Mouse (Mus musculus) midbrain, embryonic 15.5 days (tissue): ENCODE measurements at regions not wholly inside any gene's neighbourhood (a gene's known extent, or its start where the extent isn't known, plus 50 kb on each side); places are given as distances from the start of the nearest gene placed in this dataset.

ENCODE experiments used
- ATAC-seq: fragments of 200-750 bp; cut with Nextera tagmentation; replicated peaks from 2 replicates; pipeline ENCODE4 v1.8.0; 2017; ENCODE audit warnings: moderate TSS enrichment
- H3K27ac ChIP-seq: fragments of 300-500 bp; sonication (generic); 2 replicates; pipeline ENCODE4 v1.5.1; 2015; ENCODE audit warnings: mild to moderate bottlenecking, inconsistent platforms
- H3K27me3 ChIP-seq: fragments of 300-500 bp; sonication (generic); replicated peaks from 2 replicates; pipeline ENCODE4 v1.6.1; 2015; ENCODE audit warnings: inconsistent platforms
- H3K36me3 ChIP-seq: fragments of 300-500 bp; sonication (generic); replicated peaks from 2 replicates; pipeline ENCODE4 v1.6.1; 2015; ENCODE audit warnings: inconsistent platforms
- H3K4me1 ChIP-seq: fragments of 300-500 bp; sonication (generic); 2 replicates; pipeline ENCODE4 v1.6.1; 2015; ENCODE audit warnings: inconsistent platforms
- H3K4me2 ChIP-seq: fragments of 300-500 bp; sonication (generic); 2 replicates; pipeline ENCODE4 v1.6.1; 2015; ENCODE audit warnings: inconsistent platforms, mild to moderate bottlenecking, moderate library complexity
- H3K4me3 ChIP-seq: fragments of 300-500 bp; sonication (generic); 2 replicates; pipeline ENCODE4 v1.5.1; 2015; ENCODE audit warnings: mild to moderate bottlenecking, inconsistent platforms
- H3K9ac ChIP-seq: fragments of 300-500 bp; sonication (generic); 2 replicates; pipeline ENCODE4 v1.6.1; 2015; ENCODE audit warnings: mild to moderate bottlenecking, inconsistent platforms
- H3K9me3 ChIP-seq: fragments of 300-500 bp; sonication (generic); 2 replicates; pipeline ENCODE4 v1.6.1; 2016; ENCODE audit warnings: inconsistent platforms
- WGBS: fragments of 180-500 bp; shearing (Covaris S2); methylation state at CpG from one replicate; pipeline ENCODE4 v1.1.7; 2015; ENCODE audit warnings: mixed read lengths; 5-methylcytosine and 5-hydroxymethylcytosine counted together

DNA sequence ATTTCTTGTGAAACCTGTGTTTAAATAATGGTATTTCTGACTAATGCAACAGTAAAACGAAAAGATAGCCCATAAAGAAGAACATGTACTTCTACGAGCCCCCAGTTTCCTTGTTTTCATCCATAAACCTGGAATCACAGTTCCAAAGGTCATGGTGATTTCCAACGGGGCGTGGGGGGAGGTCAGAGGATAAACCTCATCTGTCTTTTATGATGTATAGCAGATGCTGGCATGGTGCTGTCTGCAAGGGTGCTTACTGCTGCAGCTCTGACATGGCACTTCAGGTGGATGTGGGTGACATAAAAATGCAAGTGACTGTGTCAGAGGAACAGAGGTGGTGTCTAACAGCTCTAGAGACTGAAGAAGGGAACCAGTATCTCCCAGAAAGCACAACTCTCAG lies 260.5 kb downstream of the Nuf2 start:
- Histone ChIP-seq H3K4me2 (no peak overlapping the region), H3K9ac (no peak overlapping the region), H3K27ac (no peak overlapping the region), H3K36me3 (no peaks in the 10 kb centered on the region), H3K4me1 (no peaks in the 10 kb centered on the region), H3K27me3 (no peaks in the 10 kb centered on the region), H3K9me3 (no peaks in the 10 kb centered on the region), H3K4me3 (no peak overlapping the region)
- 84% methylated on average over 4 of the region's 4 CpGs for WGBS
- ATAC-seq: no peak

DNA sequence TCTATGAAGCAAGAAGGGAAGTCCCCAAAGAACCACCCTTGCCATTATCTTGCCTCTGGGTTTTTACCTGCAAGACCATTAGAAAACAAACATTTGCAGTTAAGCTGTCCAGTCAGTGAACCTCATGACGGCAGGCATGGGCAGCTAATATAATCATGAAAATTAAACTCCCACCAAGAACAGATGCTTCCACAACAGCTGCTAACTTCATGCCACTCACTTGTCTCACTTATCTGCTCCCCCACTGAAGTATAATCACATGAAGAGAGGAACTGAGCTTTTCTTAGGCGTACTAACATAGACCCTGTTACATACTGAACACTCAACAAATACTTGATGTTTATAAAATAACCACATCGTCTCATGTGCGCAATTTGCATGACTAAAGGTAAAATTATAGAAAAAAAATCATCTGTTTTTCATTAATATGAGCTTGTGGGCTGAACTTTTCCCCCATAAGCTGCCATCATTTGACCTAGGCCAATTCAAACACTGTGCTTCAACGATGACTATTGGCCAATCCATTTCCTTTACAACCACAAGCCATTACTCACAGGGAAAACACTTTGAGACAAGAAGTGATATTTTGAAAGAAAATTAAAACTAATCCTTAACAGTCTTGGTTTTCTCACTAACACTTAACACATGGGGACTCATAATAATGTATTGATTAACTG lies 267.1 kb downstream of the Nuf2 start:
- H3K36me3 ChIP-seq: no peaks in the 10 kb centered on the region
- no peak overlapping the region for H3K4me3 ChIP-seq
- no peak overlapping the region for H3K9ac ChIP-seq
- 84% methylated on average over 5 of the region's 5 CpGs for WGBS
- no peak for ATAC-seq
- no peak overlapping the region for H3K4me2 ChIP-seq
- H3K27me3 ChIP-seq: no peaks in the 10 kb centered on the region
- H3K9me3 ChIP-seq: no peaks in the 10 kb centered on the region
- no peak overlapping the region for H3K27ac ChIP-seq
- no peaks in the 10 kb centered on the region for H3K4me1 ChIP-seq

DNA sequence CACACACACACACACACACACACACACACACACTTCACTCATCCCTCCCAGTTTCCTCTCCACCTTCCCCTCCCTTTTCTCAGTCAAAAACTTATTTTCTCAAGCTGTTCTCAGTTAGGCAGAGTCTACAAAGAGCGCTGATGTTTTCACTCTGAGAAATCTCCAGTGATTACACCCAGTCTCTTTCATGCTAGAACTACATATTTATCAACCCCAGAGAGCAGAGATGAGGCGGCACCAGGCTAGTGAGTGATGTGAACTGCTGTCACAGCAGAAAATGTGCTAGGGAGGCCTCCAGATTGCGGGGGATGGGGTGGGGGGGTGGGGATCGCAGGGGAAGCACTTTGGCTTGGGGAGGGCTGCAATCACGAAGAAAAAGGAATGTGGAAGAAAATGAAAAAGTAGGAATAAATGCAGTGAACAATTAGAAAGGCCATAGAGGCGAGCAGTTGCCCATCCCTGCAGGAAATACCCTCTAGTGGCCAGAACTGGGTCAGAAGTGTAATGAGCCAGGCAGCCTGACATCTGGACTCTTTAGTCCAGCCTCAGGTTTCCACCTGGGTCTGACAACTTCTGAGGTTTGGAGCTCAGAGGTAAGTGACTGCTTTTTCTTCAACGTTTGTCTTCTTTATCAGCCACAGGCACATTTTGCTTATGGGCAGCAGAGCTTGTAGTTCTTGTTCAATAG lies 276.9 kb downstream of the Nuf2 start:
- no peaks in the 10 kb centered on the region for H3K36me3 ChIP-seq
- no peak for ATAC-seq
- H3K9me3 ChIP-seq: no peaks in the 10 kb centered on the region
- no peaks in the 10 kb centered on the region for H3K4me1 ChIP-seq
- H3K27ac ChIP-seq: no peak overlapping the region
- WGBS: 51% methylated on average over 7 of the region's 7 CpGs
- no peak overlapping the region for H3K4me3 ChIP-seq
- H3K4me2 ChIP-seq: no peak overlapping the region
- H3K27me3 ChIP-seq: no peaks in the 10 kb centered on the region
- H3K9ac ChIP-seq: no peak overlapping the region

DNA sequence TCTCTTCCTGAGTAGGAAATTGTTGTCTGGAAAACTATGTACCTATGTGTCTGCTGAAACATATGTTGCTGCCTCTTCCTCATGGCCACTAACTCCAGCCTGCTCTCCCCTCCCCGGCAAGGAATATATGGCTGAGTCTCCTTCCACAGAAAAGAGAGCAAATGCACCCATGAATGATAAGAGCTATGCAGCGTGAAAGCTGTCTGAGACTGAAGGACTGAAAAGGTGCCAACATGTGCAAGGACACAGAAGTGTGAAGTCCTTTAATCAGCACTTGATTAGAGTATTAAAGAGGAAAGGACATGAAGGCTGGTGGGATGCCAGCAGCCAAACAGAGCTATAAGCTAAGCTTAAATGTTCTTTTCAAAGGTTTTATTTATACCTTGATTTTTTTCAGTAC lies 279.1 kb downstream of the Nuf2 start:
- no peak overlapping the region for H3K9ac ChIP-seq
- no peaks in the 10 kb centered on the region for H3K9me3 ChIP-seq
- H3K4me1 ChIP-seq: no peaks in the 10 kb centered on the region
- 81% methylated on average over 2 of the region's 2 CpGs for WGBS
- ATAC-seq: no peak
- no peaks in the 10 kb centered on the region for H3K27me3 ChIP-seq
- no peaks in the 10 kb centered on the region for H3K36me3 ChIP-seq
- H3K27ac ChIP-seq: no peak overlapping the region
- H3K4me2 ChIP-seq: no peak overlapping the region
- no peak overlapping the region for H3K4me3 ChIP-seq

DNA sequence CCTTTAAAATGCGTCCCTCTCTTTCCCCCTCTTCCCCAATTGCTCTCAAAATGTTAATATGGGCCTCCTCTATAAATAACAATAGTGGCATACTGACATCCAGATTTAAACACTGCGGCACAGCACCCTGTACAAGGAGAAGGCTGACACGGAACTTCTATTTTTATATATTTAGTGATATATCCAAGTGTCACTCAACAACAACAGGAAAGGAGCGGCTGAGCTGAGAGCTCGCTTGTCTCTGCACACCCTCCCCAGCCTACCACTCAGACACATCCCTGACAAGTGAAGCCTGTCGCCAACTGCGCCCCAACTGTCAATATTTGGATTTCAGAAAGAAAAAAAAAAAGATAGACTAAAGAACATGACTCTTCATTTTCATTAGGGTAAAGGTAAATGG lies 282.2 kb downstream of the Nuf2 start:
- no peak overlapping the region for H3K27ac ChIP-seq
- no peaks in the 10 kb centered on the region for H3K36me3 ChIP-seq
- H3K9ac ChIP-seq: no peak overlapping the region
- no peaks in the 10 kb centered on the region for H3K4me1 ChIP-seq
- WGBS: 87% methylated on average over 7 of the region's 7 CpGs
- no peak overlapping the region for H3K4me2 ChIP-seq
- H3K4me3 ChIP-seq: no peak overlapping the region
- no peaks in the 10 kb centered on the region for H3K9me3 ChIP-seq
- ATAC-seq: no peak
- H3K27me3 ChIP-seq: no peaks in the 10 kb centered on the region

DNA sequence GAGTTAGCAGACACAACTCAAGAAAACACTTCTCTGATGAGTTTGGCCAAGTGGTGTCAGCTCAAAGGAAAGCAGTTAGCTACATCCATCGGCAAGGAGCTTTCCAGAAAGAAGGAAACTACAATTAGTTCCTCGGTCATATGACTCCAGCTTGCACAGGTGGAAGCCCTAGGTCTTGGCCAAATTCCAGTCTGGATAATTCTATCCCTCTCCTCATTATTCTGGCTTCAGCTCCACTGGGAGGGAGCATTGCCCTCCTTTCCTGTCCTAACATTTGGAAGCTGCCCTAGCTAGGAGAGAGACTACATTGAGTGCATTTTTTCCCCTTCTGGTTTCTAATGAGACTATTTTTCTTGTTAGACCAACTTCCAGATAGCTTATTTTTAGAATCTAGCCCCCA lies 290.9 kb downstream of the Nuf2 start:
- no peak overlapping the region for H3K4me2 ChIP-seq
- 78% methylated on average over 2 of the region's 2 CpGs for WGBS
- no peak for ATAC-seq
- no peak overlapping the region for H3K9ac ChIP-seq
- no peaks in the 10 kb centered on the region for H3K4me1 ChIP-seq
- no peak overlapping the region for H3K4me3 ChIP-seq
- H3K9me3 ChIP-seq: no peaks in the 10 kb centered on the region
- no peak overlapping the region for H3K27ac ChIP-seq
- H3K27me3 ChIP-seq: no peaks in the 10 kb centered on the region
- H3K36me3 ChIP-seq: no peaks in the 10 kb centered on the region

DNA sequence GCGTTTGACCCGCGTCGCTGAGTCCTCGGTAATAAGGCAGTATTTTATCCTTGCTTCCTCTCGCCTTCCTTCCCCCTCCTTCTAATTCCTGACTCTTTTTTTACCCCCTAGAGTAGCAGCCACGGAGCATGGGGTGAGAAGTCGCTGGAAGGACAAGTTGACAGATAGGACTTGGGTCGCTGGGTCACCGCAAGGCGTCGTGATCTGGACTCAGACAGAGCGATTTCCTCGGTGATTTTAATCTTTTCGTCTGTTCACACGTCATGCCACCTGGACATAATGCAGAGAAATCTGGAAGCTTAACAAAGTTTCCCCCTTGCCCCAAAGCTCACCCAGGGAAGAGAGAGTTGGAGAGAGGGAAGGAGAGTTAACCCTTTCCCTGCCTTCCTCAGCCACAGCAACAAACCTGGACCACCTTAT lies 292.6 kb downstream of the Nuf2 start:
- WGBS: 45% methylated on average over 16 of the region's 16 CpGs
- H3K4me3 ChIP-seq: no peak overlapping the region
- no peak overlapping the region for H3K9ac ChIP-seq
- H3K27me3 ChIP-seq: no peaks in the 10 kb centered on the region
- no peak overlapping the region for H3K27ac ChIP-seq
- H3K4me2 ChIP-seq: no peak overlapping the region
- H3K4me1 ChIP-seq: no peaks in the 10 kb centered on the region
- H3K36me3 ChIP-seq: no peaks in the 10 kb centered on the region
- H3K9me3 ChIP-seq: no peaks in the 10 kb centered on the region
- no peak for ATAC-seq

DNA sequence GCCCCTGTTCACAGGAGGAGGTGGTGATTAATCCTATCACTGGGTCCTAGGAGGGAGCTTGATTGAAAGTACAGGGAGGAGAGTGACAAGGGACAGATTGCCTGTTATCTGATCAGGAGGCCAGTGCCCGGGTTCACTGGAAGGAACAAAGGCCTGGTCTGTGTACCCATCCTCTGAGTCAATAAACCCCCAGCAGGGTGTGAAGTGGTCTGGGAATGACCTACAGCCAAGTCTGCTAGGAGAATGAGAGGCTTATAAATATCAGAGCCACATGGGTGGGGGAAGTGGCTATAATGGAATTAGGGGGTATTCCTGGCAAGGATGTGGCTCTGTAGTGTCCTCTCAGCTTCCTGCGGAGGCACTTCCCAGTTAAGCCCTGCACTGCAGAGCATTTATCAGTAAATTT lies 296.0 kb downstream of the Nuf2 start:
- Histone ChIP-seq H3K4me3 (no peak overlapping the region), H3K36me3 (no peaks in the 10 kb centered on the region), H3K9me3 (no peaks in the 10 kb centered on the region), H3K27me3 (no peaks in the 10 kb centered on the region), H3K4me1 (no peaks in the 10 kb centered on the region), H3K27ac (no peak overlapping the region), H3K4me2 (no peak overlapping the region), H3K9ac (no peak overlapping the region)
- ATAC-seq: no peak
- 10% methylated on average over 2 of the region's 2 CpGs for WGBS

DNA sequence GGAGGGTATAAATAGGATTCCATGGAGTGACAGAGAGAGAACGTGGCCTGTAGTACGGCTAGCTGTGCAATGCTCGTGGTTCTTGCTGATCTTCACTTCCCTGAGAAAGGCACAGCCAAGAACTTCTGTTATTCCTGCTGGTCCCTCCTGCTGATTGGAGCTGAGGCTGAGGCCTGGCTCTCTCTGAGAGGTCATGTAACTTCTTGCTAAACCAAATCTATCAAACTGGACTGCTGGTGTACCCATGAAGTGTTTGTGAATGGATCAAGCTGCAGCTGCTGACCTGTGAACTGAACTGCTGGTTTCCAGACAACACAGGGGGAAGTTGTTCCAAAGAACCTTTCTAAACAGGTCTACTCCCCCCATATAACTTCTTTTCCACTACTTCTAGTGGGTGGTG lies 297.9 kb downstream of the Nuf2 start:
- Histone ChIP-seq H3K4me1 (no peaks in the 10 kb centered on the region), H3K9ac (no peak overlapping the region), H3K27me3 (no peaks in the 10 kb centered on the region), H3K27ac (no peak overlapping the region), H3K9me3 (no peaks in the 10 kb centered on the region), H3K4me2 (no peak overlapping the region), H3K36me3 (no peaks in the 10 kb centered on the region), H3K4me3 (no peak overlapping the region)
- 79% methylated on average over 3 of the region's 3 CpGs for WGBS
- ATAC-seq: no peak

DNA sequence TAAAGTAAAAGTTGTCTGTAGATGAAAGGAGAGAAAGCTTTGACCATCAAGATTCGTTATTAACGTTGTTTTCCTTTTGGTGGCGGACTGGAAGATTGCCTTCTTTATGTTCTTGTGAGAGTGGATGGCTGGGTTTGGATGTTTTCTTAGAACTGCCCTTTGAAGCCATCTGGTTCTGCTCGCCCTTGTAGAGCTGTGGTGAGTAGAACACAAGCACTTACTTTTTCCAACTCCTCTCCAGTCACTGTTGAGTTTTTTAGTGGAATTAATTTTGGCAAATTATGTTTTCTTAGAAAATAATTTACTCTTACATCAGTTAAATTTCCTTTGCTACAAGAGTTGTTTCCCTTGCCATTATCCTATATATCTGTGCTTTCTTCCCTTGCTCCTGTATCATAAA lies 301.2 kb downstream of the Nuf2 start:
- Histone ChIP-seq H3K4me3 (no peak overlapping the region), H3K9ac (no peak overlapping the region), H3K4me2 (no peak overlapping the region), H3K36me3 (no peaks in the 10 kb centered on the region), H3K27ac (no peak overlapping the region), H3K27me3 (no peaks in the 10 kb centered on the region), H3K9me3 (no peaks in the 10 kb centered on the region), H3K4me1 (no peaks in the 10 kb centered on the region)
- 82% methylated on average over 4 of the region's 4 CpGs for WGBS
- no peak for ATAC-seq

DNA sequence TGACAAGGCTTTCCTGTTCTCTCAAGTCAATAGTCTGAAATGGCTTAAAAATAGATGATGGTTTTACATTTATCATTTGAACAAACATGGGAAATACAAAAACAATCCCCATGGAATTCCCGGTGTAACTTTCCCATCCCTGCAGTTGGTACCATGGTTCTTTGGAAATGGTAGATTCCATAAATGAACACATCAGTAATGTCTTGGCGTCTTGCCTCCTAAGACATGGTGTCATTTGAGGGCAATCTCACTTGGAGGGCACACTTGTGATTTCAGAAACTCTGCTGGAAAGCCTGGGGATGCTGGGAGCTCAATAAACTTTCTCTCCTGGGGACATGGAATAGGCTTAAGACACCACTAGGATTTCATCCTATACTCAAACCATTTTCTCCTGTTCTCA lies 306.8 kb downstream of the Nuf2 start:
- 93% methylated on average over 2 of the region's 2 CpGs for WGBS
- H3K27me3 ChIP-seq: no peaks in the 10 kb centered on the region
- H3K9ac ChIP-seq: no peak overlapping the region
- no peaks in the 10 kb centered on the region for H3K36me3 ChIP-seq
- no peak overlapping the region for H3K27ac ChIP-seq
- H3K4me2 ChIP-seq: no peak overlapping the region
- no peak for ATAC-seq
- H3K4me1 ChIP-seq: no peaks in the 10 kb centered on the region
- no peak overlapping the region for H3K4me3 ChIP-seq
- no peaks in the 10 kb centered on the region for H3K9me3 ChIP-seq

DNA sequence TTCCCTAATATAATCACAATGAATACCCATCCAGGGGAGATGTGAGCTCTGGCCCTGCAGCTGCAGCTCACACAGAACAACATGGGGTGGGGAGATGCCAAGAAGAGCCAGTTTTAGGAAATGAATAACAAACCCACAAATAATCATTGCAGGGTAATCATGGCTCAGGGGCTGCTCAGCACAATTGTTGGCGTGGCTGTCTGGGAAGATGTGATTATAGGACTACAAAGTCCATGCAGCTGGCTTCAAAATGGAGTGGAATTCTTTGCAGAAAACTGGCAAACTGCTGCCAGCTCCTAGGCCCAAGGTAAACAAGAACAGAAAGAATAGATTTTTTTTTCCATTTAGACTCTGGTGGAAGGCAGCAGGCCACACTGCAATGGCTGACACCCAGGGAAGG lies 343.6 kb downstream of the Nuf2 start:
- Histone ChIP-seq H3K27me3 (no peaks in the 10 kb centered on the region), H3K4me1 (peaks cover 3% of the 10 kb centered on the region; the same call in 1 of the 2 replicates), H3K9ac (no peak overlapping the region), H3K36me3 (no peaks in the 10 kb centered on the region), H3K4me3 (no peak overlapping the region), H3K27ac (peak overlapping the region; percentile 32; the same call in 1 of the 2 replicates), H3K4me2 (no peak overlapping the region), H3K9me3 (no peaks in the 10 kb centered on the region)
- peak; percentile 65 for ATAC-seq
- 24% methylated on average over 1 of the region's 1 CpGs for WGBS

DNA sequence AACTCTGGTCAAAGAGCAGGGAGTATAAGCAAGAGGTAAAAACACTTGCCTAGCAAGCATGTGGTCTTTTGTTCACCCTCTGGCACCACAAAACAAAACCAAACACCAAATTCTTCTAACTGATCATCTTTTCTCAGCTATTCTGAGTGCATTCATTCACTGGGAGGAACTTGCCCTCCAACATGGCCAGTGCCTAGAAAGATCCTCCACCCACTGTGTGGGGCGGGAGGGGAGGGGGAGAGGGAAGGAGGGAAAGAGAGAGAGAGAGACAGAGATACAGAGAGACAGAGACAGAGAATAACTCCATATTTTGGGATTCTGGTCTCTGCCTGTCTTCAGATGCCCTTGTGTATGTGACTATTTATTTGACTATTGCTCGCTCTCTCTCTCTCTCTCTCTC lies 360.9 kb downstream of the Nuf2 start:
- Histone ChIP-seq H3K4me3 (no peak overlapping the region), H3K27me3 (no peaks in the 10 kb centered on the region), H3K4me1 (no peaks in the 10 kb centered on the region), H3K27ac (no peak overlapping the region), H3K9ac (no peak overlapping the region), H3K36me3 (no peaks in the 10 kb centered on the region), H3K9me3 (no peaks in the 10 kb centered on the region), H3K4me2 (no peak overlapping the region)
- 83% methylated on average over 2 of the region's 2 CpGs for WGBS
- no peak for ATAC-seq
